Mouse (Mus musculus): ENCODE measurements around the gene Hectd1. TPM values are rescaled to one million over a fixed set of nuclear protein-coding genes. Genes with fewer than 3 reads are reported as not detected.

The Hectd1 gene
- total RNA-seq, 2 experiments from 2014 or later = 83.2 to 88.7 TPM

DNA sequence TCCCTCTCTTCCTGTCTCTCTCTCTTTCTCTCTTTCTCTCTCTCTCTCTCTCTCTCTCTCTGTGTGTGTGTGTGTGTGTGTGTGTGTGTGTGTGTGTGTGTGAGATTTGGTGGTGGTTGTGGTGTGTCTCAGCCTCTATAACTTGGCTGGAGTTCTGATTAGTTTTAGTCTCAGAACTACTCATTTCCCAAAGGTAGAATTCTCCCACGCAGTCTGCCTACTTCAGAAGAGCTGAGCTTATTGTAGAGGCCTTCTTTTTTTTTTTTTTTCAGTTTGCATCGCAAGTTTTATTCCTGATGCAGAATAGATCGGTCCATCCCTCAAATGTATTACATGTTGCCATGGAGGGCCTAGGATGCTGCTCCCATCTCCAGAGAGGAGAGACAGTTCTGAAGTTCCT, 119.6 kb downstream of the Hectd1 start:
- intact Hi-C loops (cut with DNase I) = loop anchor here (2.0 kb wide), 1 partner anchor 15 kb away; no protein-coding TSS in a partner anchor
- DNase-seq = no peak

DNA sequence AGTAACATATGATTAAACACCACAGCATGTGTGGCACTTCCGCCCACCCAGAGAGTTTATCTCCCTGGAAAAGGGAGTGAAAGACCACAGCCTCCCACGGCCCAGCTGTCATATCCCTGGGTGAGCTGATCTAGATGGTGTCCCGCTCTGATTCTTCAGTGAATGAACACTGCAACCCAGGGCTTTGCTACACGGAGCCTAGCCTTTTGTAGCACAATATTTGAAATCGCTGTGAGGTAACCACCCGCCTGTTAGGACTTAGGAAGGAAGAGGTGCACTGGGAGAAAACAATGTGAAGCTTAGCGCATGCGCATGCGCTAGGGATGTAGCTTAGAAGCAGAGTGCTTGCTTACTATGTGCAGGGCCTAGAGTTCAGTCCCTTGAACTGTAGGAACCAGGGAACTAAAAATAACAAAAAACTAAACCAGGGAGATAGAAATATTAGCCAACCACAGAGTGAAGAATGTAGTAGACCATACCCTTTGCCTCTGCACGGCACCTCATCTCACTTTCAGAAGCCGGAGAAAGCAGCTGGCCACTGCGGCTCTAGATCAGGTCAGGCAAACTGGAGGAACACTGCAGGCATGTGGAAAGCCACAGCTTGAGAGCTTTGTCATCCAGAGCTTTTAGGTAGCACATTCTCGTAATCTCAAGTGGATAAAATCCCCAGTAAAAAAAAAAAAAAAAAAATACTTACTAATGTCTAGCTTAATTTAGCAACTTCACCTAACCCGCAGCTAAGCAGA, 120.2 kb downstream of the Hectd1 start:
- intact Hi-C loops (cut with DNase I) = loop anchor here (2.0 kb wide), 1 partner anchor 14 kb away; no protein-coding TSS in a partner anchor
- peak; percentile 39 to 46 for DNase-seq

DNA sequence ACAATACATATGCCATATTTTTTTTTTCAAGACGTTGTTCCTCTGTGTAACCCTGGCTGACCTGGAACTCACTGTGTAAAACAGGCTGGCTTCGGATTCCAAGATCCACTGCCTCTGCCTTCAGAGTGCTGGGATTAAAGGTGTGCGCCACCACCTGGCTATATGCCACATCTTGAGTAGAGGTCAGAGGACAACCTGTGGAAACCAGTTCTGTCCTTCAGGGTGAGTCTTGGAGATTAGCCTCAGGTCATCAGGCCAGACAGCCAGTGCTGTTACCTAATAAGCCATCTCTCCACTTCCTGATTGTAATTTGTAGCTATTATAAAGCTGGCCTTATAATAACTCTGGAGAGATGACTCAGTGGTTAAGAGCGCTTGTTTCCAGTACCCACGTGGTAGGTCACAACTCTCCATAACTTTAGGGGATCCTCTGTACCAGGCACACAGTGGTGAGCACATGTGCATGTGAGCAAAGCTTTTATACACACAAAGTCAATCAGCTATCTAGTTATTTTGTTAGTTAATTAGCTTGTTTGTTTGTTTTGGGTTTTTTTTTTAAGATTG, 122.6 kb downstream of the Hectd1 start:
- intact Hi-C loops (cut with DNase I) = no loop called here
- no peak for DNase-seq

DNA sequence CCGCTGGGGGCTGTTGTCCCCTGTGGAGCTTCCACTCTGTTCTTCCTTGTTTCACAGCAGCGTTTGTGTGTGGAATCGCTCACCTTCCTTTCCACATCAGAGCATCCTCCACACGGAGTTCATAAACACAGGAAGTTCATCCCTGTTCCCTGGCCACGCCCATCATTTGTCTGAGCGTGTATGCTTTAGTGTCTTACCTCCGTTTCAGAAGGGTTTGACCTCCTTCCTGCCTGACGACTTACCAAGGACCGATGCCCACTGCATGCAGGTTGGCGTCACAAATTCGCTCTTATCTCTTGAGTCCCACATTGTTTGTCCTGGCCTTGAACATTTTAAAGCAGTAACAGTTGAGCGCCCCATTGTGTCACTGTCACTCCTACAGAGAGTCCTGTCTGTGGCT, 123.6 kb downstream of the Hectd1 start:
- no peak for DNase-seq
- intact Hi-C loops (cut with DNase I) = no loop called here

DNA sequence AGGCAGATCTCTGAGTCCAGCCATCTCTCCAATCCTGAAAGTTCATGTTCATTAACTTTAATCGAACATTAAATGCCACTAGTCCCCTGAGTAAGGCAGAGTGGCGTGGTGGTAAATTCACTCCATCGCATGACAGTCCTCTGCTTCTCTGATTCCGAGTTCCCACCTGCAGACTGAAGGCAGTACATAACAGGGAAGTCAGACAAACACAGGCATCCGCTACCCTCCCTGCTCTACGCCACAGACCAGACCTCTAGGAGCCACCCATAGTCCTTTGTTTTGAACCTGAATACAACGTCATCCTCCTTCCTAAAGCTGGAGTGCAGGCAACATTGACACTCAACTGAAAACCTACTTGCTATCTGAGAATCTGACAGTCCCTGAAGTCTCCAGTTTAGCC, 124.8 kb downstream of the Hectd1 start:
- no peak for DNase-seq
- intact Hi-C loops (cut with DNase I) = no loop called here

DNA sequence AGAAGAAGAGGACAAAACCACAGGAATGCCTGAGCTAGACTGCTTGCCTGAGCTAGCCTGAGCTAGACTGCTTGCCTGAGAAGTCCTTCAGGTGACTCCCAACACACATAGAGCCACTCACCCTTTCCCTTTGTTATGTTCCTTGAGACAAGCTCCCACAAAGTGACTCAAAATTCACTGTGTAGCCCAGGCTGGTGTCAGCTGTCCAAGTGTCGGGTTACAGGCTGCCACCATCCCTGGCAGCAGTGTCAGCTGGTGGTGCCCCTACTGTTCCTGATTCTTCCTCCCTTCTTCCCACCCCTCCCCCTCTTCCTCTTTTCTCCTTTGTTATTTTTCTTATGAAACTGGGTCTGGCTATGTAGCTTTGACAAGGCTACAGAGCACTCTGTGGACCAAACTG, 125.5 kb downstream of the Hectd1 start:
- intact Hi-C loops (cut with DNase I) = no loop called here
- DNase-seq = no peak

DNA sequence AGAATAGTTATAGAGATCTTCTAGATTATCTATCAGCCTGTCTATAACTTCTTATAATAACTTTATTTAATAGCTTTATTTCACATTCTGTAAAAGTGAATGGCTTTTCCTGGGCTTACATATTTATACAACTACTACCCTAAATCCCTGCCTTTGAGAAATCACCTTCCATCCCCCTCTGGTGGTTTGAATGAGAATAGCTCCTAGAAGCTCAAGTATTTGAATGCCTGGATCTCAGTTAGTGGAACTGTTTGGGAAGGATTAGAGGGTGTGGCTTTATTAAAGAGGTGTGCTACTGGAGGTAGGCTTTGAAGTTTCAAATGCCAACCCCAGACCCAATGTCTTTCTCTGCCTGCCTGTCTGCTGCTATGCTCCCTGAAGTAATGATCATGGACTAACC, 127.6 kb downstream of the Hectd1 start:
- DNase-seq = no peak
- intact Hi-C loops (cut with DNase I) = no loop called here

DNA sequence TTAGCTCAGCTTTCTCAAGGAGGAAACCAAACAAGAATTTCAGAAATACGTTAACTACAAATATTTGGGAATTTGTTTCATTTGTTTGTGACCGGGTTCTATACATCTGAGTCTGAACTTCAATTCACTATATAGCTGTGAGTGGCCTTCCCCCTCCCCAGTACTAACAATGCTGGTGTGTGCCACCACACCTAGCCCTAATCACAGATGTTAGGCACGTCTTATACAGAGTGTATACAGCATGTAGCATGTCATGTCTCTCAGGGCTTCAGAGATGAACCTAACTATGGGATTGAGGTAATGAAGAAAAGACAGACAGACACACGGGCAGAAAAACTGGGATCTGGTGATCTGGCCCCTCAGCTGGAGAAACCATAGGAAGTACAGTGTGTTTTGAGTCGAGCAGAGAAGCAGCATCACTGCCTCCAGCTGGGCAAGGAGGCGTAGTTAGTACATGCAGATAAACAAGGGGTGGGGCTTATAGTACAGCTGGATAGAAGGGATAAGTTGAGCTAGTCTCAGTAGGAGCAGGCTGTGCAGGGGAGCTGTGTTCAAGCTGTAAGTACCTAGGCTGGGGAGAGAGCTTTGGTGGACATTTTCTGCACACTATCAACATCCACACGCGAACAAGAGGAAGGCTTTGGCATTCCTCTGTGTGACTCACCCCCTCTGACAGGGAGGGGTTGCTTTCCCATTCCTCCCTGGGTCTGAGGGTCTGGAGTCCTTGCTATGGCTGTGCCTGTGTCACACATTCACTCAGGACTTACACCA, 129.5 kb downstream of the Hectd1 start:
- intact Hi-C loops (cut with DNase I) = no loop called here
- DNase-seq = no peak

DNA sequence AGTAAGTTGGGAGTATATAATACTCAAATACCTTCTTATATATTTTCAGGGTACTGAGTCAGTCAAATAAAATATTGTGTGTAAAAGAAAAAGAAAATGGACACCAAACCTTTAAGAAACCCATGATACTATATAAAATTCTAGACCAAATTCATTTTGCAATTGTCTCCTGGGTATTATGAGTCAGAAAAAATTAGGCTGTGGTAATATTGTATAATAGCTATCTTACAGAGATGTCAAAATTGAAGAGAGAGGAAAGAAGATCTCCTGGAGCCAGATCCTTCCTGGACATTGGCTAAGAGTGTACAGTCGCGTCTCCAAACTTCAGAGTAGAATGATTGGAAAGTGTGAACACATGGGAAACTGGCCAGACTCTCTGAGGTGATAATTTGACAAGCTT, 133.2 kb downstream of the Hectd1 start:
- DNase-seq = no peak
- intact Hi-C loops (cut with DNase I) = no loop called here

DNA sequence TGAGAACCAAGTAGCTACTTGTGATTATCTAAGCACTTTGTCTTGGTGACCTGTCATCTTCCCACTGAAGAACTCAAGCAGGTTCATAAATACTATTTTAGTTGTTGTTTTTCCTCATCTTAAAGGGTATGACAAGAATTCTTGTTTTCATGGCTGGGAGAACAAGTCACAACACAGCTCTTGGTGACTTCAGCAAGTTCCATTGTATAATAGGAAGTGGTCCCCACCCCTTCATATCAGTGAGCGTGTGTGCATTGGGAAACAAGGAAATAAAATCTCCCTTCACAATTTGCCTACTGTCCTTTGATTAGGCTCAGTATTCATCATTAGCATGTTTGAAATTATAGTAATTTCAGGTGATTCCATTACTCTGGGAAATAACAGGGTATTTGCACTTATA, 134.4 kb downstream of the Hectd1 start:
- intact Hi-C loops (cut with DNase I) = loop anchor here (2.0 kb wide), 1 partner anchor 14 kb away; no protein-coding TSS in a partner anchor
- no peak for DNase-seq

DNA sequence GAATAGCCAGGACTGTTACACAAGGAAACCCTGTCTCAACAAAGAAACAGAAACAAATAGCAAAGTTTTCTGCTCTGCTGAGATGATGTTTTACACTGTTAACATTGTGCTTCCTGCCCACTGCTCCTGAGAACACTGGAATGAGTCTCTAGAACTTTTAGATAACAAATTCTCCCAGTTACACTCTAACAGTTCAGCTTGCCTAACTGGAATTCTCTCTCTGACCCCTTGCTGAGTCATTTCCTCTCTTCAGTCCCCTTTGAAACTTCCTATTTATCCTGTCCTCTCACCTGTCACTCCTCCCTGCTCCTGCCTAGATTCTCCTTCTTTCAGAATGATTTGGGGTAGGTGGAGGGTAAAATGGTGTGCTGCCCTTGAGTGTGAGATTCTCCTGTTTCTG, 135.2 kb downstream of the Hectd1 start:
- intact Hi-C loops (cut with DNase I) = loop anchor here (2.0 kb wide), 1 partner anchor 15 kb away; no protein-coding TSS in a partner anchor
- DNase-seq = no peak

Other genes with a start within 250 kb of the Hectd1 start
- under 1 TPM in 1 of 2 experiments, not detected in 1; 0.22 TPM for gene Coch, start 236.2 kb downstream of the Hectd1 start, total RNA-seq (2021)
- 10 to 100 TPM; 52.6 to 57.2 TPM for gene Ap4s1, start 138.5 kb downstream of the Hectd1 start, total RNA-seq (2021)
- gene Strn3, start 137.6 kb downstream of the Hectd1 start, total RNA-seq (2021) = 100 to 1,000 TPM; 101 to 107 TPM
- gene Heatr5a, start 141.8 kb upstream of the Hectd1 start, total RNA-seq (2021) = 10 to 100 TPM; 18.8 to 20.9 TPM
- gene Dtd2, start 177.0 kb upstream of the Hectd1 start, total RNA-seq (2021) = 1 to 10 TPM; 5.1 to 6.1 TPM
- not detected for gene Gpr33, start 198.5 kb upstream of the Hectd1 start, total RNA-seq (2021)